Comparison of ENCODE assay signal across 8 mouse cellular contexts in the genomic region with DNA sequence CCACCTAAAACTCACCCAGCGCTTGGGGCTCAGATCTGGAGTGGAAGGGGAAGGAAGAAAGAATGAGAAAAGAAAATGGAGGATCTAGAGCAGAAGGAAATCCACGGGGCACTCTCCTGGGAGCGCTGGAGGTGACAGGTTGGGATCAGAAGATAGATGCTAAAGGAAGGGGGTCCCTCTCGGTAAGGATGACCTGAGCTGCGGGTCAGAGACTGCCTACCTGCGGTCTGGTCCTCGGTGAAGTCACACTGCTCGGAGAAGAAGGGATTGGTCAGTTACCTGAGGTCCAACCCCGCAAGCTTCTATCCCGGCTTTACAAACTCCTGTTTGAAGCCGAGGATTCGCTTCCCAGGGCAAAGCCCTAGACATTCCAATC. TPM values are rescaled to one million over a fixed set of nuclear protein-coding genes. Genes with fewer than 3 reads are reported as not detected.
DNase-seq lines count a peak whose midpoint lies in the region; ATAC-seq and TF ChIP-seq lines count a peak whose summit lies in the region.

No protein-coding gene starts in this region.

- WGBS in intestine, postnatal 0 days = under 1% methylated on average over 12 of the region's 12 CpGs
- 0% methylated on average over 12 of the region's 12 CpGs for WGBS in neural tube, embryonic 14.5 days

- peaks cover 19% of the 10 kb centered on the region for H3K36me3 ChIP-seq in intestine, postnatal 0 days (ENCODE audit: control insufficient read depth, insufficient read depth)
- H3K36me3 ChIP-seq in neural tube, embryonic 14.5 days (ENCODE audit: control insufficient read depth, insufficient read depth, low read length) = peaks cover 33% of the 10 kb centered on the region

- no peak for TF ChIP-seq CTCF in intestine, postnatal 0 days (IDR thresholded peaks at IDR 0.05; ENCODE audit: low read depth)

- peak; percentile 38 for DNase-seq in embryo, embryonic 11 days
- DNase-seq in embryo, embryonic 10.5 days (ENCODE audit: low spot score) = no peak
- DNase-seq in right cerebral cortex, postnatal 25 days = peak; percentile 23
- DNase-seq in right cerebral cortex, postnatal 4 days = no peak
- no peak for DNase-seq in urinary bladder, adult 18-20 months (ENCODE audit: low spot score in 2 of 2)
- no peak for DNase-seq in B cell, adult 2 months

- H3K4me1 ChIP-seq in intestine, postnatal 0 days (replicated peaks; ENCODE audit: control insufficient read depth, insufficient read depth, low read length) = no peaks in the 10 kb centered on the region
- H3K4me1 ChIP-seq in neural tube, embryonic 14.5 days (ENCODE audit: control insufficient read depth, insufficient read depth, low read length) = peaks cover 24% of the 10 kb centered on the region

- peak overlapping the region; percentile 94 for H3K4me3 ChIP-seq in intestine, postnatal 0 days (ENCODE audit: low read depth, low read length)
- H3K4me3 ChIP-seq in neural tube, embryonic 14.5 days (ENCODE audit: low read depth, low read length) = peak overlapping the region; percentile 78

- ATAC-seq in intestine, postnatal 0 days = peak; percentile 35
- peak; percentile 18 for ATAC-seq in neural tube, embryonic 14.5 days (ENCODE audit: low read depth)

- H3K9ac ChIP-seq in intestine, postnatal 0 days (ENCODE audit: low read depth, low read length) = peak overlapping the region; percentile 90
- H3K9ac ChIP-seq in neural tube, embryonic 14.5 days (replicated peaks; ENCODE audit: low read depth, low read length) = peak overlapping the region; percentile 78

- peak overlapping the region; percentile 91 for H3K4me2 ChIP-seq in intestine, postnatal 0 days (replicated peaks; ENCODE audit: low read depth)
- peak overlapping the region; percentile 82 for H3K4me2 ChIP-seq in neural tube, embryonic 14.5 days (ENCODE audit: low read depth, low read length)

- H3K27ac ChIP-seq in intestine, postnatal 0 days (ENCODE audit: low read depth, low read length) = peak overlapping the region; percentile 95
- peak overlapping the region; percentile 83 for H3K27ac ChIP-seq in neural tube, embryonic 14.5 days (ENCODE audit: low read depth, low read length)

- H3K27me3 ChIP-seq in intestine, postnatal 0 days (replicated peaks; ENCODE audit: control insufficient read depth, insufficient read depth, low read length) = no peaks in the 10 kb centered on the region
- no peaks in the 10 kb centered on the region for H3K27me3 ChIP-seq in neural tube, embryonic 14.5 days (ENCODE audit: control insufficient read depth, insufficient read depth, low read length)

- no peaks in the 10 kb centered on the region for H3K9me3 ChIP-seq in intestine, postnatal 0 days (ENCODE audit: control insufficient read depth)
- H3K9me3 ChIP-seq in neural tube, embryonic 14.5 days (ENCODE audit: control insufficient read depth, low read length) = no peaks in the 10 kb centered on the region

RNA-seq across cellular contexts. Expression of a gene that starts 0.6 kb away (rescaled TPM):
- polyA plus RNA-seq in intestine, postnatal 0 days (2015; fragmentation: Nextera tagmentation; extraction: Ambion mirVana) = 2,493 and 2,543 TPM in 2 replicates
- 831 and 835 TPM in 2 replicates for polyA plus RNA-seq in neural tube, embryonic 14.5 days (2014; fragmentation: Nextera tagmentation; extraction: Ambion mirVana)

RNA-seq across cellular contexts. Expression of a gene that starts 5.2 kb away (rescaled TPM):
- 1.3 and 1.8 TPM in 2 replicates for polyA plus RNA-seq in intestine, postnatal 0 days (2015; fragmentation: Nextera tagmentation; extraction: Ambion mirVana)
- 6.4 and 8.9 TPM in 2 replicates for polyA plus RNA-seq in neural tube, embryonic 14.5 days (2014; fragmentation: Nextera tagmentation; extraction: Ambion mirVana)

RNA-seq across cellular contexts. Expression of a gene that starts 32.4 kb away (rescaled TPM):
- polyA plus RNA-seq in intestine, postnatal 0 days (2015; fragmentation: Nextera tagmentation; extraction: Ambion mirVana) = 11.7 and 12.5 TPM in 2 replicates
- 10.0 and 25.9 TPM in 2 replicates for polyA plus RNA-seq in neural tube, embryonic 14.5 days (2014; fragmentation: Nextera tagmentation; extraction: Ambion mirVana)

RNA-seq across cellular contexts. Expression of a gene that starts 34.3 kb away (rescaled TPM):
- 31.1 and 31.6 TPM in 2 replicates for polyA plus RNA-seq in intestine, postnatal 0 days (2015; fragmentation: Nextera tagmentation; extraction: Ambion mirVana)
- polyA plus RNA-seq in neural tube, embryonic 14.5 days (2014; fragmentation: Nextera tagmentation; extraction: Ambion mirVana) = 179 and 205 TPM in 2 replicates

RNA-seq across cellular contexts. Expression of a gene that starts 54.3 kb away (rescaled TPM):
- 10.0 and 10.4 TPM in 2 replicates for polyA plus RNA-seq in intestine, postnatal 0 days (2015; fragmentation: Nextera tagmentation; extraction: Ambion mirVana)
- 11.7 and 18.1 TPM in 2 replicates for polyA plus RNA-seq in neural tube, embryonic 14.5 days (2014; fragmentation: Nextera tagmentation; extraction: Ambion mirVana)

Comparison
In these comparisons a context has a peak if more than half of its experiments do, and no peak if none do; other contexts are left out.
1. DNase-seq: peak in embryo, embryonic 11 days (single experiment) and right cerebral cortex, postnatal 25 days (single experiment); none in embryo, embryonic 10.5 days (single experiment), right cerebral cortex, postnatal 4 days (single experiment), urinary bladder, adult 18-20 months (0 of 2) and B cell, adult 2 months (0 of 2).